Mouse (Mus musculus) spleen, adult 12 weeks (tissue): Measurements from ENCODE around the gene Atad5.
A peak's percentile ranks its signal among the peaks of the same experiment; 100 is the strongest.
"Not testable (repeated sequence)": the region's sequence is repeated elsewhere in the genome, so short reads cannot be mapped to it uniquely, and the experiment has no call there.

Source experiments
- DNase-seq: peaks from one replicate; pipeline ENCODE4 v3.0.0; 2022; ENCODE audit warnings: low spot score

Atad5 gene

GRCm38 (mm10) chr11:80181021-80181749 is 92.0 kb downstream of the Atad5 start:
- no peak for DNase-seq

GRCm38 (mm10) chr11:80183054-80183704 is 94.0 kb downstream of the Atad5 start:
- DNase-seq = not testable (repeated sequence)

GRCm38 (mm10) chr11:80183705-80184255 is 94.6 kb downstream of the Atad5 start, which contains the start of gene Rnf135:
Gene Rnf135 (plus strand): TSS chr11:80183851.
- peak; percentile 68 for DNase-seq

- no peak for DNase-seq
Measured at GRCm38 (mm10) chr11:80184531-80185071, 95.4 kb downstream of the Atad5 start.
